ENCODE assay signal across 27 mouse cellular contexts in the genomic region with DNA sequence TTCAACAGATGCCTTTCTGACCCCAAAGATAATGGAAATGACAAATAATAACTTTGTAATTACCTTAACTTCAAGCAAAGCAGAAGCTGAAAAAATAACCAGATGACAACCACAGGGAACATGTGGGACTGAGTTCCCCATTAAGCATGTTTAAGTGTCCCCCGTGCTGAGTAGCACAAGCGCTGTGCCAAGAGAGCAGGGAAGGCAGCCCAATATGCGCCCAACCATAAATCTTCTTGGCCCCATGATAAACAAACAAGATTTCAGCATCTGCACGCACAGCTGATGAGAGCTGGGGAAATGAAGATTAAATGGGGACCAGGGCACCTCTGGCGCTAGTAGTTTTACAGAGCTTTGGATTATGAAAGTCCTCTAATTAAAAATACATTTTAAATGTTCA.
DNase-seq lines count a peak whose midpoint lies in the region; ATAC-seq and TF ChIP-seq lines count a peak whose summit lies in the region.
"Had no signal": no experiment of that assay in that cellular context is flagged by ENCODE, and none has a peak within 500 bp of the region (broad histone marks: within the 10 kb centered on the region; RNA-seq: fewer than 3 reads in every experiment).

No protein-coding gene starts in this region.

- H3K27ac ChIP-seq in hindbrain, embryonic 15.5 days (replicated peaks), result no peak overlapping the region
- H3K27ac ChIP-seq in hindbrain, embryonic 13.5 days, result no peak overlapping the region
- H3K27ac ChIP-seq in left cerebral cortex, adult 2 months, result no peak overlapping the region
- H3K27ac ChIP-seq in neural tube, embryonic 13.5 days (replicated peaks), result no peak overlapping the region
- H3K27ac ChIP-seq in neural tube, embryonic 15.5 days (replicated peaks), result no peak overlapping the region
- H3K27ac ChIP-seq: embryonic facial prominence, embryonic 13.5 days; forebrain, embryonic 10.5 days; forebrain, embryonic 13.5 days; heart, adult 2 months; heart, embryonic 10.5 days; heart, embryonic 13.5 days; hindbrain, embryonic 14.5 days had no signal

- no peak for TF ChIP-seq CTCF in left cerebral cortex, adult 2 months (IDR thresholded peaks at IDR 0.05)

- peak; percentile 51 to 68 for DNase-seq in cerebellum, postnatal 10 days
- no peak for DNase-seq in cerebellum, postnatal 25 days
- peak; percentile 59 for DNase-seq in left cerebral cortex, postnatal 4 days
- no peak for DNase-seq in left cerebral cortex, adult 2 months (ENCODE audit: extremely low spot score in 1 of 2, low spot score in 2 of 2)
- DNase-seq: adrenal gland, adult 8-10 months; adrenal gland, postnatal 25 days; cerebellum, adult 18-20 months; cerebellum, adult 9-10 months; gastrocnemius, postnatal 10 days; gastrocnemius, postnatal 36 days; heart, adult 2 months; heart, postnatal 14 days; heart, postnatal 4 days had no signal

- H3K9me3 ChIP-seq in hindbrain, embryonic 15.5 days, result no peaks in the 10 kb centered on the region
- H3K9me3 ChIP-seq in hindbrain, embryonic 13.5 days, result no peaks in the 10 kb centered on the region
- no peaks in the 10 kb centered on the region for H3K9me3 ChIP-seq in neural tube, embryonic 13.5 days
- no peaks in the 10 kb centered on the region for H3K9me3 ChIP-seq in neural tube, embryonic 15.5 days (replicated peaks)
- H3K9me3 ChIP-seq: embryonic facial prominence, embryonic 13.5 days; forebrain, embryonic 10.5 days; forebrain, embryonic 13.5 days; heart, embryonic 10.5 days; heart, embryonic 13.5 days had no signal

- intact Hi-C loops in left cerebral cortex, postnatal 4 days (cut with DNase I), result no loop called here
- intact Hi-C loops in left cerebral cortex, adult 2 months (cut with DNase I), result no loop called here

- H3K9ac ChIP-seq in hindbrain, embryonic 15.5 days, result no peak overlapping the region
- H3K9ac ChIP-seq in hindbrain, embryonic 13.5 days, result no peak overlapping the region
- no peak overlapping the region for H3K9ac ChIP-seq in neural tube, embryonic 13.5 days
- no peak overlapping the region for H3K9ac ChIP-seq in neural tube, embryonic 15.5 days (replicated peaks)
- H3K9ac ChIP-seq: embryonic facial prominence, embryonic 13.5 days; forebrain, embryonic 13.5 days; heart, embryonic 13.5 days; hindbrain, embryonic 14.5 days had no signal

- no peaks in the 10 kb centered on the region for H3K36me3 ChIP-seq in hindbrain, embryonic 15.5 days
- no peaks in the 10 kb centered on the region for H3K36me3 ChIP-seq in hindbrain, embryonic 13.5 days
- H3K36me3 ChIP-seq in neural tube, embryonic 13.5 days, result no peaks in the 10 kb centered on the region
- H3K36me3 ChIP-seq in neural tube, embryonic 15.5 days, result no peaks in the 10 kb centered on the region
- H3K36me3 ChIP-seq: embryonic facial prominence, embryonic 13.5 days; forebrain, embryonic 10.5 days; heart, embryonic 10.5 days; heart, embryonic 13.5 days had no signal

- H3K27me3 ChIP-seq in hindbrain, embryonic 15.5 days, result no peaks in the 10 kb centered on the region
- no peaks in the 10 kb centered on the region for H3K27me3 ChIP-seq in hindbrain, embryonic 13.5 days
- no peaks in the 10 kb centered on the region for H3K27me3 ChIP-seq in neural tube, embryonic 13.5 days
- H3K27me3 ChIP-seq in neural tube, embryonic 15.5 days (replicated peaks), result no peaks in the 10 kb centered on the region
- H3K27me3 ChIP-seq: embryonic facial prominence, embryonic 13.5 days; forebrain, embryonic 13.5 days; heart, embryonic 13.5 days had no signal

- H3K4me3 ChIP-seq in hindbrain, embryonic 15.5 days, result no peak overlapping the region
- no peak overlapping the region for H3K4me3 ChIP-seq in hindbrain, embryonic 13.5 days
- no peak overlapping the region for H3K4me3 ChIP-seq in left cerebral cortex, adult 2 months
- H3K4me3 ChIP-seq in neural tube, embryonic 13.5 days, result no peak overlapping the region
- H3K4me3 ChIP-seq in neural tube, embryonic 15.5 days (replicated peaks), result no peak overlapping the region
- H3K4me3 ChIP-seq: embryonic facial prominence, embryonic 13.5 days; forebrain, embryonic 10.5 days; forebrain, embryonic 13.5 days; heart, adult 2 months; heart, embryonic 10.5 days; heart, embryonic 13.5 days had no signal

- H3K4me1 ChIP-seq in hindbrain, embryonic 15.5 days (replicated peaks), result no peaks in the 10 kb centered on the region
- H3K4me1 ChIP-seq in hindbrain, embryonic 13.5 days (replicated peaks), result no peaks in the 10 kb centered on the region
- no peaks in the 10 kb centered on the region for H3K4me1 ChIP-seq in neural tube, embryonic 13.5 days (replicated peaks)
- no peaks in the 10 kb centered on the region for H3K4me1 ChIP-seq in neural tube, embryonic 15.5 days
- H3K4me1 ChIP-seq: embryonic facial prominence, embryonic 13.5 days; forebrain, embryonic 13.5 days; heart, embryonic 10.5 days; heart, embryonic 13.5 days had no signal

- 0 out of 2 replicates have a peak, but pooled peaks have one; percentile 19 for ATAC-seq in hindbrain, embryonic 15.5 days (ENCODE audit: low FRiP score, low read depth)
- ATAC-seq in hindbrain, embryonic 13.5 days (ENCODE audit: low FRiP score), result no peak
- peak; percentile 69 for ATAC-seq in neural tube, embryonic 13.5 days (ENCODE audit: low read depth)
- no peak for ATAC-seq in neural tube, embryonic 15.5 days (ENCODE audit: low FRiP score)
- ATAC-seq: activated CD4-positive, CD25-positive, alpha-beta regulatory T cell, adult 4 months; forebrain, embryonic 13.5 days; forebrain, embryonic 16.5 days; inflammation-experienced regulatory T-cells, adult 6 months; intestine, postnatal 0 days had no signal

- WGBS in hindbrain, embryonic 15.5 days, result 55% methylated on average over 5 of the region's 5 CpGs
- WGBS in hindbrain, embryonic 13.5 days, result 68% methylated on average over 5 of the region's 5 CpGs
- WGBS in neural tube, embryonic 13.5 days, result 50% methylated on average over 5 of the region's 5 CpGs
- WGBS in neural tube, embryonic 15.5 days, result 40% methylated on average over 5 of the region's 5 CpGs

- no peak overlapping the region for H3K4me2 ChIP-seq in hindbrain, embryonic 15.5 days
- no peak overlapping the region for H3K4me2 ChIP-seq in hindbrain, embryonic 13.5 days
- H3K4me2 ChIP-seq in neural tube, embryonic 13.5 days, result no peak overlapping the region
- no peak overlapping the region for H3K4me2 ChIP-seq in neural tube, embryonic 15.5 days
- H3K4me2 ChIP-seq: embryonic facial prominence, embryonic 13.5 days; forebrain, embryonic 13.5 days; heart, embryonic 13.5 days; hindbrain, embryonic 14.5 days had no signal

Comparison
In these comparisons a context has a peak if more than half of its experiments do, and no peak if none do; other contexts are left out.
1. DNase-seq: peak in cerebellum, postnatal 10 days (2 of 2) and left cerebral cortex, postnatal 4 days (single experiment); none in cerebellum, postnatal 25 days (0 of 2) and left cerebral cortex, adult 2 months (0 of 2).
2. ATAC-seq: peak in hindbrain, embryonic 15.5 days (single experiment) and neural tube, embryonic 13.5 days (single experiment); none in hindbrain, embryonic 13.5 days (single experiment) and neural tube, embryonic 15.5 days (single experiment).